Mouse (Mus musculus): ENCODE data around the gene Fam69a. TPM values are rescaled to one million over a fixed set of nuclear protein-coding genes. Genes with fewer than 3 reads are reported as not detected.

Gene Fam69a
- polyA plus RNA-seq, 1 experiment, result 2.3 TPM

DNA sequence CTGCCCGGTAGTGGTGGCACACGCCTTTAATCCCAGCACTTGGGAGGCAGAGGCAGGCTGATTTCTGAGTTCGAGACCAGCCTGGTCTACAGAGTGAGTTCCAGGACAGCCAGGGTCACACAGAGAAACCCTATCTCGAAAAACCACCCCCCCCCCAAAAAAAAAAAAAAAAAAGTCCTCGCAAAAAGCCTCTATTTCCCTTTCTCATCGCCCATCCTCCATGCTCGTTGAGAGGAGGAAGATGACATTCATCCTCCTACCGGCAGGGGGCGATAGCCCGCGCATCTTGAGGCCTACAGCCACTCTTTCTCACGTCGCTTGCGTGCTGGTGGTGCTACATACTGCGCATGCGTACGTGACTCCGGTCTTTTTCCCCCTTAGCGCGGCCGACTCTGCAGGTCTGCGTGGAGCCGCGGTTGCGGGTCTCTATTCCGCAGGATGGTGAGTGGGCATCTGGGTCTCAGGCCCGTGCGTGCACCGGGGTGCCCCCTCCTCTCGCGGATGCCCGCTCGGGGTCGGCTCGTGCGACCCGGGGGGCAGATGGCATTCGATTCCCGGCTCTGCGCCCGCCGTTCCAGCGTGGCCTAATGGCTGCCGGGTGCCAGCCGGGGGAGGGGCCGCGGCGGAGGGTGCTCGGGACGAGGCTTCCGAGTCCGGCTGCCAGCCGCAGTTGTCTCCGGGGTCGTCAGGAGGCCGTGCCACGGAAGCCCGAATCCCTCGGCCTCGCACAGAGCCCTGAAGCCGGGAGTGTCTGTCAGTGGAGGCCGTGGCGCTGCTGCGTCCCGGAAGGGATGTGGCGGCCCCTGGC, 86.5 kb downstream of the Fam69a start, which contains the start of gene Rpl5:
TSS of gene Rpl5 (plus strand) at position 297 of the 808 bp plus-strand sequence.
- no peak for TF ChIP-seq GATA1 (IDR thresholded peaks at IDR 0.05; ENCODE audit: low read length)

DNA sequence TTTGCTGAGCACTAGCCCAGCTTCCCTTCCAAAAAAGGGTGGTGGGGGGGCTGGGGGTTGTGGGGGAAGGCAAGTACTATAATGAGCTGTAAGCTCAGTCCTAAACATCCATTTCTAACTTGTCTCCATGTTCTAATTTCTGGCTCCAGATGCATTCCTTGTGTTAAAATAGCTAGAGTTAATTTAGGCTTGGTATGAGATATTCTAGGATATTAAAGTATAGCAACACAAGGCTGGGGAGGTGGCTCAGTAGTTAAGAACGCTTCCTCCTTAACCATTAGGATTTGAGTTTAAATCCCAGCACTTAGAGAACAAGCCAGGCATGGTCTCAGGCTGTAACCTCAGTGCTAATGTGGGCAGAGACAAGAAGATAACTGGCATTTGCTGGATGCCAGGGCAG, 90.6 kb downstream of the Fam69a start:
- TF ChIP-seq GATA1 (IDR thresholded peaks at IDR 0.05; ENCODE audit: low read length), result no peak

DNA sequence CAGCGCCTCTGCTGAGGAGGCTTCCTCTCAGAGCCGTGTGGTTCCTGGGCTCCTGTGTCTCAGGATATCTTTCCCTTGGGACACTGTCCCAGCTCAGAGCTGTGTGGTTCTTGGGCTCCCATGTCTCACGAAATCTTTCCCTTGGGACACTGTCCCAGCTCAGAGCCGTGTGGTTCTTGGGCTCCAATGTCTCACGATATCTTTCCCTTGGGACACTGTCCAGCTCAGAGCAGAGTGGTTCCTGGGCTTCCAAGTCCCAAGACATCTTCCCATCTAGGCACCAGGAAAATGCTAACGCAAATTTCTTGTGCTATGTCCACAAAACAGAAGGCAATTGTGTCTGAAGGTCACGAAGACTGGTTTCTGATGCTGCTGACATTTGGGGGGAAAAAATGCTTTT, 92.2 kb downstream of the Fam69a start:
- TF ChIP-seq GATA1 (IDR thresholded peaks at IDR 0.05; ENCODE audit: low read length), result no peak

DNA sequence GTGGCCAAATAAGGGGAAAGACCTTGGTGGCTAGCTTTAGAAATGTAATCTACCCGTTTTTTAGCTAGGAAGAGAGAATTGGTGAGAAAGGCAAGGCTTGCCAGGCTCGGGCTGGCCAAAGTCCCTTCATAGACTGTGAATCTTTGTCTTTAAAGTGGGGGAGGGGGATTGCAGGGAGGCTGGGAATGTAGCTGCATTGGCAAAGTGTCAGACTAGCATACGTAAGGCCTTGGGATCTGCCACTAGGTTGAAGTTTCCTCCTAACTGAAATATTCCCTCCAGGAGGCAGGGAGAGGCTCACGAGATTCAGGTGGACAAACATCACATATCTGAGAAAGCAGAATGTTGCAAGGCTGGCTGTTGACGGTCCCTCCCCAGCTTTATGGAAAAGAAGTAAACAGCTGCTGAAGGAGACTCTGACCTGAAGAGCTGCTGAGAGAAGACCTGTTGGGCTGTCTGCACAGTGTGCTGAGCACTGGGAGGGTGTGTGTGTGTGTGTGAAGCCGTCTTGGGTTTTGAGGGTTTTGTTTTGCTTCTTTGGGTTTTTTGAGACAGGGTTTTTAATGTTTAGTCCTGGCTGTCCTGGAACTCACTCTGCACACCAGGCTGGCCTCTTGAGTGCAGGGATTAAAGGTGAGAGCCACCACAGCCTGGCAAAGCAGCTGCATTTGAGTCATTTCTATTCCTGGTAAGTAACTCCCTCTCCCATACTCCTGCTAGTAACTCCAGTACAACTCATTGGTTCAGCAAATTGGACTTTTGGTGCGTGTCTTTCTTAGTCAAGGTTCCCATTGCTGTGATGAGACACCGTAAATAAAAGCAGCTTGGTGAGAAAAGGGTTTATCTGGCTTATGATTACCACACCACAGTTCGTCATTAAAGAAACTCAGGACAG, 96.6 kb downstream of the Fam69a start:
- no peak for TF ChIP-seq GATA1 (IDR thresholded peaks at IDR 0.05; ENCODE audit: low read length)

DNA sequence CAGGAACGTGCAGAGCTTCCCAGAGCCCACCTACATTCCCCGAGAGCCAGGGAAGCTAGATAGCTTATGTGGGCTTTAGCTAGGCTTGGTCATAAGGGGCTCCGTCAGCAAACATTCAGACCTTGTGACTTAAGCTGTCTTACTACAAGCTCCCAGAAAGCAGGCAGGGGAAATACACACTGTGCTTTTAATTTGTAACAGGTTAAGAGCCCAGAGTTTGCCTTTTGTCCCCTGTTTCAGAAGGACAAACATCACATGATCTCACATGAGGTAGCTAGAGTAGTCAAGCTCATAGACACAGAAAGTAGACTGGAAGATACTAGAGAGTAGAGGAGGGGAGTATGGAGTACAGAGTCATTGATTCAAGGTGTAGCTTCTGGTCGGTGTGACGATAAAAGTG, 106.2 kb downstream of the Fam69a start:
- TF ChIP-seq GATA1 (IDR thresholded peaks at IDR 0.05; ENCODE audit: low read length), result no peak

DNA sequence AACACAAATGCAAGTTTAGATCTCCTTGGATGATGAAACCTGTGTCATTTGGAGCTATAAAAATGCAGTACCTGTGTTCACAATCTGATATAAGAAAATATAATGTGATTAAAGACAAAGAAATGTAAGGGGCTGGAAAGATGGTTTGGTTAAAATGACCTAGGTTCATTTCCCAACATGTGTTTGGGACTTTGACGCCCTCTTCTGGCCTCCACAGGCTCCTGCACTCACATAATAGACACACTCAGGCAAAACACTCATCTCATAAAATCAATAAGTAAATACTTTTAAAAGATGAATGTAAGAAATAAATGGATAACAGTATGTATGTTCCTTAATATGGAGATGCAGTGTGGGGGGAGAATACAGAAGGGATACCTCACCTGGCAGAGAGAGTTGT, 109.8 kb downstream of the Fam69a start:
- TF ChIP-seq GATA1 (IDR thresholded peaks at IDR 0.05; ENCODE audit: low read length), result no peak

DNA sequence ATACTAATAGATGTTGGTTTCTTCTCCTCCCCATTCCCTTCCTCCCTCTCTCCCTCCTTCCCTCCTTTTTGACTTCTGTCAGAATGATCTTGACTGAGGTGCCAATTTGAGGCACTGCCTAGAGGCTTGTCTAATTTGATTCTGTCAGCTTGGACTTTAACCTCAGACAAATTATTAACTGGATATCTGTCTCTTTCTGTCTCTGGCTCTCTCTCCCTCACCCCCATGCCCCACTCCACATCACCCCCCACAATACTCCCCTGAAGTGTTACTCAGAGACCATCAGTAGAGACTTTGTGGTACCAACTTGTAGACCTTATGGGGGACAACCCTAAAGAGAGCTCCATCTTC, 111.6 kb downstream of the Fam69a start:
- TF ChIP-seq GATA1 (IDR thresholded peaks at IDR 0.05; ENCODE audit: low read length), result no peak

DNA sequence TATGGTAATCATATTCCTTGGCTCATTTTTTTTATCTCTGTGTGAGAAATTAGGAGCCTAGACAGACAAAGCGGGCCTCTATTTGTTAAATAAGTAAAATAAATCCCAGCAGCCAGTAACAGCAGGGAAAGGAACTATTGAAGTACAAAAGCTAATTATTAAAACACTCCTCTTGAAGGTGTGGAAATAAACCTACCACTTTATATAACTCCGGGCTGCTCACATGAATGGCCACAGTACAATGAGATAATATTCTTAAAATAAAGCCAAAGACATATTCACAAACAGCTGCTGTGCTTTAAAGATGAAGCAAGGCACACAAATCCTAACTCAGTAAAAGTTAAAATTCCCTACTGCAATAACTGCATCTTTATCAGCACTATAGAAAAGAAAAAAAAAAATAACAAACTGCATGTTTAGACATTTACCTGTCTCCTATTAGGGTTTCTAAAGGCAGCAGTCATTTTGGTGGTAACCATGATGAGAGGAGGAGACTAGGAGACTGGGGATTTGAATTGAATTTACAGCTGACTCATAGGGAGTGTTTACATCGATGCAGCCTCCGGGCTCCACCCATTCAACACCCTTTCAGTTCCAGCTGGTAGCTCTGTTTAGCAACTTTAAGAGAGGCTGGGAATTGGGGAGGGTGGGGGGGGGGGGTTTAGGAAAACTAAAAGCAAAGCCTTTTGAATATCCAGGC, 112.2 kb downstream of the Fam69a start, which contains the start of gene Evi5:
TSS of gene Evi5 (minus strand) at position 547 of the 700 bp plus-strand sequence.
- no peak for TF ChIP-seq GATA1 (IDR thresholded peaks at IDR 0.05; ENCODE audit: low read length)

DNA sequence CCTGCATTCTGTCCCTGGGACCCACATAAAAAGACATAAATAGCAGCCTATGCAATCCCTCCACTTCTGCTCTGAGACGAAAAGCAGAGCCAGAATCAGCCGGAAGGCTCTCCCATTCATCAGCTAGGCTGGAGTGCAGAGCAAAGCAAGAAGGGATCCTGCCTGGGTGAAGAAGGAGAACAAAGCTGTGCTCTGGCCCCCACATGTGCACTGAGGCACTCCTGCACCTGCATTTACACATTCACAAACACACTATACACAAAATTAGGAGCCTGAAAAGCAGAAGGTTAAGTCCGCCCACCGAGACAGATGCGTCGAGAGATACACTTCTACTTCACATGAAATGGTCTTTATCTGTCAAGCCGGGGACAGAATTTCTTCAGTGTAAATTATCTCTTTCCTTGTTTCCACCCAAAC, 113.0 kb downstream of the Fam69a start:
- peak; percentile 2 for TF ChIP-seq GATA1 (IDR thresholded peaks at IDR 0.05; ENCODE audit: low read length)

DNA sequence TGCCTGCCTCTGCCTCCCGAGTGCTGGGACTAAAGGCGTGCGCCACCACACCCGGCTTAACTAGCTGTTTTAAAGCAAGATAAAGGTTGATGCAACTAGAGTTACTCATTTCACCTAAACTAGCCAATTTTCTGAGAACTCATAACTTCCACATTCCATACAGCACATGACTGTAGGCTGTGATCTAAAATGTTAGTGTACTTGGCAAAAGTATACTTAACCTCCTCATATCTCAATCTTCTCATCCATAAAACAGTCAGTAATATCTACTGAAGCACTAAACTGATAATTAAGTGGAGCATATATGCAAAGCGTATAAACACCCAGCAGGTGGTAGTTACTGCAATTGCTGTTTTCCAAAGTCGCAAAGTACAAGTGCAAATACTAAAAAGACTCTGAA, 113.6 kb downstream of the Fam69a start:
- TF ChIP-seq GATA1 (IDR thresholded peaks at IDR 0.05; ENCODE audit: low read length), result no peak

DNA sequence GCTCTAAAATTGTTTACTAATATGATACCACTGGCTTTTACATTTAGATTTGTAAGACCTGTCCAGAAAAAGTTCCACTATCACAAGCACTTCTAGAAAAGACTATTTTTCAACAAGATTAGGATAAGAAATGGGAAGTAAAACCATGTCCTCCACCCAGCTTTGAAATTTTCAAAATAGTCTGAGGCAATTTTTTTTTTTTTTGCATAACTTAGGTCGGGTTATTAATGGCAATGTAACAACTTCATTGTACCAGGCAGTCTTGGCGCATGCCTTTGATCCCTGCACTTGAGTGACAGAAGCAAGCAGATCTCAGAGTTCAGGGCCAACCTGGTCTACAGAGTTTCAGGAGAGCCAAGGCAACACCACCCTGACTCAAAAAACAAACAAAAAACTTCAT, 117.2 kb downstream of the Fam69a start:
- TF ChIP-seq GATA1 (IDR thresholded peaks at IDR 0.05; ENCODE audit: low read length), result no peak

DNA sequence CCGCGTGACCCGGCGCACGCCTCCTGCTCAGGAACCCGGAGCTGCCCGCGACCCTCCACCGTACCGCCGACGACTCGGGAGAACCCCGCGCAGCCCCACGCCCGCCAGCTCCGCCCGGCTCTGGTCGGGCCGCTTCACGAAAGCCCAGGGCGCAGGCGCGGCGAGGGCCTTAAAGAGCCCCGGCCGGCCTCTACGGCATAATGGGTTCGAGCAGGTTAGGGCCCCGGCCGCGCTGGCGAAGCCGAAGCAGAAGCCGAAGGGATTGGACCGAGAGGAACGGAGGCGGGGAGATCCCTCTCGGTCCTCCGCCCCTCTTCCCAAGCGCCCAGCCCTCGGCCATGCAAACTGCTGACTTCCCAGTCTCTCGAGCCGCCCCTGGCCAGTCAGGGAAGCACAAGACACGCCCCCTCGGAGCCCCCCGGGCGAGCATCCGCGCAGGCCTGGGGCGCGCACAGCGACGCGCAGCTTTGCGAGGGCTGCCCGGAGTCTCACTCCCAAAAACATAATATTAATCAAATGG, 117.9 kb downstream of the Fam69a start:
- TF ChIP-seq GATA1 (IDR thresholded peaks at IDR 0.05; ENCODE audit: low read length), result no peak

DNA sequence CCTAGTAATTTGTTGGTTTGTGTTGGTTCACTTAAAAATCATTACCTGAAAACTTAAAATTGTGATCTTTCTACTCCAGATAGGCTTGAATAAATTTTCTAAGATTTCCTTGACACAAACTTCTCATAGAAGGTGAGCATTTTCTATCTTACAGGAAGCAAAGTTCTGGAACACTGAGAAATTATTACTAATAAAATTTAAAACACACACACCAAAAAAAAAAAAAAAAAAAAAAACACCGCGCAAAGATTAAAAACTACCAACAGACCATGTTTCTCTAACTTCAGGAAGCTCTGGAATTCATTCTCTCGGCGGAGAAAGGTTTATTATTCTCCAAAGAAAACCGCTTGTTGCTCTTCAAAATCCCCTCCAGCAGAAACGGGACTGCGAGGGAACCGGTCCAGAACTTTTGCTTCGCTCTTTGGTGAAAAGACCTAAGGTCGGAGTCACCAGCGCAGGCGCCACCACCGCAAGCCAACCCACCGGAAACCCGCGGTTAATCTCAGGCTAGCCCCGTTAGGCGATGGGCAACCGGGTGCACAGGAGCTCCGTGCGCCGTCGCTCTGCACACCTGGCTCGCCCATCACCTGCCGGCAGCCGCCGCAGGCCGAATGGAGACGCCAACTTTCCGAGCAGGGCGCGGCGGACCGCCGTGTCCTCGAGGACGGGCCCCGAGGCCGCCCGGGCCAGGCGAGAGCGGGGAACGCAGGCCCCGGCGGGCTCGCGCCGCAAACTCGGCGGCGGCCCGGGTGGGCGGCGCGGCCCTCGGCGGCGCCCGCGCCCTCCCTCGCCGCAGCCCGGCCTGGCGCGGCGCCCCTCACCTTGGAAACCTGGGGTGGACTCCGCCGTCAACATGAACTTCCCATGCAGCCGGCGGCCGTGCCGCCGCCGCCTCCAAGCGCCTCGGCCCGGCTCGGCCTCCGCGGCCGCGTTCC, 118.6 kb downstream of the Fam69a start:
- TF ChIP-seq GATA1 (IDR thresholded peaks at IDR 0.05; ENCODE audit: low read length), result no peak

Data from G1E-ER4 (cell line).